Mouse (Mus musculus): ENCODE results near the gene Gm21190. TPM values are rescaled to one million over a fixed set of nuclear protein-coding genes. Genes with fewer than 3 reads are reported as not detected.
A peak's percentile ranks its signal among the peaks of the same experiment; 100 is the strongest.
"Not testable (repeated sequence)": the region's sequence is repeated elsewhere in the genome, so short reads cannot be mapped to it uniquely, and the experiment has no call there.

Gene Gm21190
- polyA plus RNA-seq, 1 experiment from 2014 or later = not detected

- DNase-seq (ENCODE audit: extremely low spot score, low spot score); H3K27me3 ChIP-seq (ENCODE audit: poor library complexity, severe bottlenecking); H3K27ac ChIP-seq; H3K36me3 ChIP-seq (replicated peaks); H3K4me3 ChIP-seq; H3K4me1 ChIP-seq: not testable (repeated sequence)
- peaks cover 68% of the 10 kb centered on the region for H3K9me3 ChIP-seq
- 81% methylated on average over 1 of the region's 1 CpGs for WGBS
Observed at GRCm38 (mm10) chr5:15509911-15510310, 19.1 kb downstream of the Gm21190 start.

- not testable (repeated sequence) for H3K4me1 ChIP-seq; H3K27ac ChIP-seq; H3K36me3 ChIP-seq (replicated peaks); DNase-seq (ENCODE audit: extremely low spot score, low spot score); H3K4me3 ChIP-seq; H3K27me3 ChIP-seq (ENCODE audit: poor library complexity, severe bottlenecking)
- H3K9me3 ChIP-seq = peaks cover 69% of the 10 kb centered on the region
- WGBS = 73% methylated on average over 6 of the region's 6 CpGs
Observed at GRCm38 (mm10) chr5:15508460-15509451, 20.3 kb downstream of the Gm21190 start.

GRCm38 (mm10) chr5:15507757-15508459 lies 21.1 kb downstream of the Gm21190 start:
- DNase-seq (ENCODE audit: extremely low spot score, low spot score) = peak; percentile 18
- not testable (repeated sequence) for H3K27ac ChIP-seq; H3K27me3 ChIP-seq (ENCODE audit: poor library complexity, severe bottlenecking); H3K36me3 ChIP-seq (replicated peaks); H3K4me1 ChIP-seq; H3K4me3 ChIP-seq
- WGBS = 65% methylated on average over 6 of the region's 6 CpGs
- H3K9me3 ChIP-seq = peaks cover 69% of the 10 kb centered on the region

- peaks cover 70% of the 10 kb centered on the region for H3K9me3 ChIP-seq
Observed at GRCm38 (mm10) chr5:15507309-15507619, 21.8 kb downstream of the Gm21190 start.

GRCm38 (mm10) chr5:15506575-15507308 lies 22.3 kb downstream of the Gm21190 start:
- Histone ChIP-seq H3K4me3 (peak overlapping the region; percentile 30; the same call in 1 of the 2 replicates), H3K9me3 (peaks cover 69% of the 10 kb centered on the region), H3K4me1 (no peaks in the 10 kb centered on the region), H3K27me3 (ENCODE audit: poor library complexity, severe bottlenecking) (no peaks in the 10 kb centered on the region), H3K27ac (no peak overlapping the region), H3K36me3 (replicated peaks) (no peaks in the 10 kb centered on the region)
- peak; percentile 60 for DNase-seq (ENCODE audit: extremely low spot score, low spot score)
- WGBS = 47% methylated on average over 16 of the region's 16 CpGs

More at GRCm38 (mm10) chr5:15507309-15507619, 21.8 kb downstream of the Gm21190 start:
- H3K4me1 ChIP-seq = no peaks in the 10 kb centered on the region
- H3K4me3 ChIP-seq = no peak overlapping the region
- no peak overlapping the region for H3K27ac ChIP-seq
- H3K36me3 ChIP-seq (replicated peaks) = no peaks in the 10 kb centered on the region
- H3K27me3 ChIP-seq (ENCODE audit: poor library complexity, severe bottlenecking) = no peaks in the 10 kb centered on the region
- WGBS = 77% methylated on average over 3 of the region's 3 CpGs
- no peak for DNase-seq (ENCODE audit: extremely low spot score, low spot score)

GRCm38 (mm10) chr5:15498774-15499400 lies 30.1 kb downstream of the Gm21190 start:
- not testable (repeated sequence) for H3K27me3 ChIP-seq (ENCODE audit: poor library complexity, severe bottlenecking); H3K4me3 ChIP-seq; H3K4me1 ChIP-seq; DNase-seq (ENCODE audit: extremely low spot score, low spot score); H3K36me3 ChIP-seq (replicated peaks); H3K27ac ChIP-seq
- WGBS = 37% methylated on average over 5 of the region's 5 CpGs
- peaks cover 73% of the 10 kb centered on the region for H3K9me3 ChIP-seq

GRCm38 (mm10) chr5:15498350-15498749 lies 30.7 kb downstream of the Gm21190 start:
- not testable (repeated sequence) for H3K36me3 ChIP-seq (replicated peaks); H3K27me3 ChIP-seq (ENCODE audit: poor library complexity, severe bottlenecking); H3K4me3 ChIP-seq; DNase-seq (ENCODE audit: extremely low spot score, low spot score); H3K4me1 ChIP-seq; H3K27ac ChIP-seq
- peaks cover 74% of the 10 kb centered on the region for H3K9me3 ChIP-seq
- WGBS = 75% methylated on average over 3 of the region's 3 CpGs

- WGBS = 65% methylated on average over 2 of the region's 2 CpGs
- not testable (repeated sequence) for H3K36me3 ChIP-seq (replicated peaks); H3K4me3 ChIP-seq; H3K27ac ChIP-seq; H3K27me3 ChIP-seq (ENCODE audit: poor library complexity, severe bottlenecking); H3K4me1 ChIP-seq; DNase-seq (ENCODE audit: extremely low spot score, low spot score)
- H3K9me3 ChIP-seq = peaks cover 69% of the 10 kb centered on the region
Observed at GRCm38 (mm10) chr5:15490934-15491333, 38.1 kb downstream of the Gm21190 start.

GRCm38 (mm10) chr5:15488743-15489142 lies 40.3 kb downstream of the Gm21190 start:
- Histone ChIP-seq H3K4me3 (no peak overlapping the region), H3K27me3 (ENCODE audit: poor library complexity, severe bottlenecking) (no peaks in the 10 kb centered on the region), H3K4me1 (no peaks in the 10 kb centered on the region), H3K36me3 (replicated peaks) (no peaks in the 10 kb centered on the region), H3K9me3 (peaks cover 62% of the 10 kb centered on the region), H3K27ac (no peak overlapping the region)
- 82% methylated on average over 5 of the region's 5 CpGs for WGBS
- DNase-seq (ENCODE audit: extremely low spot score, low spot score) = no peak

GRCm38 (mm10) chr5:15484616-15485015 lies 44.4 kb downstream of the Gm21190 start:
- WGBS = 33% methylated on average over 2 of the region's 2 CpGs

GRCm38 (mm10) chr5:15483576-15483975 lies 45.4 kb downstream of the Gm21190 start:
- H3K27ac ChIP-seq; H3K36me3 ChIP-seq (replicated peaks); DNase-seq (ENCODE audit: extremely low spot score, low spot score); H3K4me3 ChIP-seq; H3K27me3 ChIP-seq (ENCODE audit: poor library complexity, severe bottlenecking); H3K4me1 ChIP-seq: not testable (repeated sequence)
- peaks cover 52% of the 10 kb centered on the region for H3K9me3 ChIP-seq
- WGBS = 63% methylated on average over 4 of the region's 4 CpGs

More at GRCm38 (mm10) chr5:15484616-15485015, 44.4 kb downstream of the Gm21190 start:
- H3K27ac ChIP-seq; H3K36me3 ChIP-seq (replicated peaks); H3K4me1 ChIP-seq; H3K27me3 ChIP-seq (ENCODE audit: poor library complexity, severe bottlenecking); DNase-seq (ENCODE audit: extremely low spot score, low spot score); H3K4me3 ChIP-seq: not testable (repeated sequence)
- H3K9me3 ChIP-seq = peaks cover 57% of the 10 kb centered on the region

GRCm38 (mm10) chr5:15482815-15483214 lies 46.2 kb downstream of the Gm21190 start:
- not testable (repeated sequence) for H3K4me1 ChIP-seq; DNase-seq (ENCODE audit: extremely low spot score, low spot score); H3K4me3 ChIP-seq; H3K36me3 ChIP-seq (replicated peaks); H3K27me3 ChIP-seq (ENCODE audit: poor library complexity, severe bottlenecking); H3K27ac ChIP-seq
- peaks cover 53% of the 10 kb centered on the region for H3K9me3 ChIP-seq
- WGBS = 65% methylated on average over 2 of the region's 2 CpGs
